Mouse (Mus musculus) layer of hippocampus, adult 11-12 months (tissue): Measurements from ENCODE around the gene Olfr49.

ENCODE experiments used
- DNase-seq: peaks from one replicate; pipeline ENCODE4 v3.0.0; 2022; ENCODE audit warnings: low spot score

The Olfr49 gene

DNA sequence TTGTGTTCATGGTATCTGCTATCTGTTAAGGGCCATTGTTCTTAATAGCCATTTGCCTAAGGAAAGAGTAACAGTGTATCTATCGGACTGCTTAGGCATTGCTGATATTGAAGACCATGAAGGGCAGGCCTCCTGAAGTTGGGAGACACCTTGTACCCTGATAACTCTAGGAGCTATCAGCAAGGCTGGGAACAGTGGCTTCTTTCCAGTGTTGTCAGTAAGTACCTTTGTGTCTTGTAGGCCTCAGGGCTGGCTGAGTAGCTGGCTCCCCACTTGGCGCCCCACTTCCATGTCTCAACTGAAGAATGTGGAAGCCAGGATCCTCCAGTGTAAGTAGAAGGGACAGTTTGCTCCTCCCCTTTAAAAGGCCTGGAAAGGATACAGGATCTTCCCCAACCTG is 23.4 kb downstream of the Olfr49 start:
- no peak for DNase-seq

DNA sequence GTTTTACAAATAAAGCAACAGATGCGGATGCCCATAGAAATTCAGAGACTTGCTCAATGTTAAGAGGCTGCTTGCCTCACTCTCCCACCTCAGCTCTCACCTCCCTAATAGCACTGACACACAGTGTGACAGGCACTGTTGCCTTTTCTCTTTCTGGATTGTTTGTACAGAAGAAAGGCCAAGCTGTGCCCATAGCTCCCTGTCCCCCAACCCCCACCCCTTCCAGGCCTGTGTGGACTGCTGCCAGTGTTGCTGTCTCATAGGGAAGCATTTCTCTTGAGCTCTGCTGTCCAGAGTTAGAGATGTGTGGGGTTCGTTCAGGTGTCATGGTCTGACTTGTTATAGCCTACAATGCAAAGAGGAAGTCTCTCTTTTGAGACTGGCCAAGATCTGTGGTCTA is 24.5 kb downstream of the Olfr49 start:
- DNase-seq: no peak

GRCm38 (mm10) chr14:54259722-54260085 is 25.0 kb downstream of the Olfr49 start:
- DNase-seq: no peak

GRCm38 (mm10) chr14:54259003-54259721 is 25.6 kb downstream of the Olfr49 start:
- DNase-seq: peak; percentile 88

DNA sequence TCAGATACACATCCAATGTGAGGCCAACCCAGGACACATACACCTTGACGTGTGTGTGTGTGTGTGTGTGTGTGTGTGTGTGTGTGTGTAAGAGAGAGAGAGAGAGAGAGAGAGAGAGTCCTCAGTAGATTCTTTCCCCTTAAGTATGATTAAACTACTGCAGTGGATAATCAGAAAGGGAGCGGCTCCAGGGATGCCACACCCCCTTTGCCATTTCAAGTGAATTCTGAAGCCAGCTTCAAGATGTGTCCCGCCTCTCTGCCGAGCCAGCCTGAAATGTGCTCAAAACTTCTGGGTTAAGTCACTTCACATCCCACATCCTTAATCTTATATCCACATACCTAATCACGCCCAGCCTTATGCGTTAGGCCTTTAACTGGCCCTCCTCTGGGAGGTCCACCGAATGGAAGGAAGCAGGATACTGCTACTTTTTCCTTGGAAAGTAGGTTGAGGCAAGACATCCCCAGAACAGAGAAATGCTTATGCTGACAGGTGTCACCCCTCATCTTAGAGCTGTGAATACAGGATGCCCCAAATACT is 26.5 kb downstream of the Olfr49 start:
- DNase-seq: no peak

DNA sequence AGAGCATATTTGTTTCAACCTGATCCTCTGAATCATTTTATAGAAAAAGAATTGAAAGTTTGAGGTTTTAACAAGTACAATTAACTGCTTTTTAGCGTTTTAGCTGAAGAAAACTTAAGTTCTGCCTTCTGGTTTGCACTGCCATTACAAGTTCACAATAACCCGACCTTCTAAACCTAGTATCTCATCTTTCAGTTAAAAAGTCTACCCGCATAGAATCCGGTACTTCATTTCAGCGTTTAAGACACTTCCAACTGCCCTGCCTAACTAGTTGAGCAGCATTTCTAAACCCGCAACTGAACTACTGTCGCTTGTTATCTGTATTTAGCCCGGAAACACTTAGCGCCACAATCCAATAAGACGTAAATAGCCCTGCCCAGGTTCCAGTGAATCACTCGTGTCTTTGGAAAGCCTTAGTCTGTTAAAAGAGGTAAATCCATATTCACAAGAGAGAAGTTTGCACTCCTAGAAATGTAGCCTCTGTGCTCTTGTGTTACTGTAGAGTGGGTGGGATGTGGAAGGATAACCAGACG is 30.0 kb downstream of the Olfr49 start:
- no peak for DNase-seq

GRCm38 (mm10) chr14:54253741-54254291 is 30.9 kb downstream of the Olfr49 start, which contains the start of the genes Dad1 and Abhd4:
Dad1 (minus strand) TSS chr14:54254104.
Abhd4 (plus strand) TSS chr14:54254188.
- peak; percentile 98 for DNase-seq

GRCm38 (mm10) chr14:54250122-54250521 is 34.6 kb downstream of the Olfr49 start:
- no peak for DNase-seq

DNA sequence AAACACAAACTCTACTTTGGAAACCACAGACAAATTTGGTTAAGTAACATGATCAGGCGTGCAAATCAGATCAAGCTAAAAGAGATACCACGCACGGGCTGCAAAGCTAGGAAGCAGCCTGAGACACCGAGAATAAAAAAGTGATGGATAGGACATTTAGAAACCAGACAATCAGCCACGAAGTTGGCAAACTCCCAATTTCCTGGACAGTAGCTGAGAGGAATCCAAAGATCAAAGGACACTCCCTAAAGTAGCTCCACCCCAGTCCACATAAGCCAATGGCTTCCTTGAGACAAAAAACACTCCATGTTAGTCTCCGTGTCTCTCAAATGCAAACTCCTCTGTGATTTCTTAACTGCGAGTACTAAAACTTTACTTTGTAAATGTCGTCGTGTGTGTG is 35.4 kb downstream of the Olfr49 start:
- DNase-seq: no peak

DNA sequence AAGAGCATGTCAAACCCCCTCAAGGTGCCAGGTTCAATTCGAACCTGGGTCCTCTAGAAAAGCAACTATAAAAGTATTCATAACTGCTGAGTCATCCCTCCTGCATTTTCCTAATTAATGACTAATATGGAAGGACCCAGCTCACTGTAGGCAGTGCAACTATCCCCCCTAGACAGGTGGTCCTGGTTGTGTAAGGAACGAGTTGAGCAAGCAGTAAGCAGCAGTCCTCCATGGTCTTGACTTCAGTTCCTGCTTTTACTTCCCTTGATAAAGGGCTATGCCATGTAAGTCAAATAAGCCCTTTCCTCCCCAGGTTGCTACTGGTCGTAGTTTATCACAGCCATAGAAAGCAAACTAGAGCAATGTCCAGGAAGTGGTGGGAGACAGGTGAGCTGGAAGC is 38.5 kb downstream of the Olfr49 start:
- DNase-seq: no peak

GRCm38 (mm10) chr14:54244183-54244582 is 40.6 kb downstream of the Olfr49 start:
- DNase-seq: no peak

GRCm38 (mm10) chr14:54240542-54240941 is 44.2 kb downstream of the Olfr49 start:
- DNase-seq: no peak

DNA sequence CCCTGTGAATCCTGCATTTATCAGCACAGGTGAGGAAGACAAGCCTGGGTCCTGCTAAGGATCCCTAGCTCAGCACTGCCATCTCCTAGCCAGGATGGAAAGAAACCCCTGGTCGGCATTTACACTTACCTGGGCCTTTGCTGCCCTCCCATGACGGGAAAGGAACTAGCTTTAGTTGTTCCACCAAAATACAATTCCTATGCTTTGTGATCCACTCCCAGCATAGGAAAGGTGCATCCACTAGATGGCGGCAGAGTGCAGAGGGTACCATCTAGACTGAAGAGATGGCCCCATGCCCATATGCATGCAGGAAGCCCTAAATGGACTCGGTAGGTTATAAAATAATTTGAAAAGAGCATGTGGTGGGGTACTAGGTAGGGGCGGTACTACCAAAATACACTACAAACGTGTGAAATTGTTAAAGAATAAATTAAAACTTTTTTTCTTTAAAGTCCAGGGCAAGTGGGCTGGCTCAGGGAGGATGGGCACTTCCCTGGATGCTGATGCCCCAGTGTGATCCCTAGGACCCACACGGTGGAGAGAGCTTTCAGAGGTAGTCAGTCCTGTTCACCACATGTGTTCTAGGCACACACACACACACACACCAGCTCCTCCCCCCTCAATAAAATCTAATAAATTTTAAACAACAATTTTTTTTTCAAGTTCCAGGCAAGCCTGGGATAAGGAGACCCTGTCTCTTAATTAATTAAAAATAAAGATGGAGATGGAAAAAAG is 45.6 kb downstream of the Olfr49 start:
- DNase-seq: peak; percentile 86

DNA sequence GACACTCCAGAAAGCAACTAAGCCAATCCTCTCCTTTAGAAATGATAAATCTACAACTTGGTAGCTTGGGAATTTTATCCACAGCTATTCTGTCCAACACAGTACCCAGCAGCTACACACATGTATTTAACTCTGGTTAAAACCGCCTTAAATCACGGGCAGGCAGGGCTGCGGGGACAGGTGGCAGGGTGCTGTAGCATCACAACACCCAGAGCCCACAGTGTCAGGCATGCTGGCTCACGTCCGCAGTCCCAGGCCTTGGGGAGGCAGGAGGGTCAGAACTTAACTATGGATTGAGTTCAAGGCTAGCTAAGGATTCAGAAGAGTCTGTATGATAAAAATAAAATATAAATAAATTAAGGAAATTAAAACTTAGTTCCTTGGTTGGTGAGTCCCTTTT is 47.9 kb downstream of the Olfr49 start:
- no peak for DNase-seq

- DNase-seq: no peak
Observed at GRCm38 (mm10) chr14:54235825-54236540, 48.8 kb downstream of the Olfr49 start.

- no peak for DNase-seq
Observed at GRCm38 (mm10) chr14:54234231-54235040, 50.3 kb downstream of the Olfr49 start.

GRCm38 (mm10) chr14:54233559-54234143 is 51.1 kb downstream of the Olfr49 start:
- DNase-seq: no peak

- DNase-seq: peak; percentile 39
Observed at GRCm38 (mm10) chr14:54232811-54233558, 51.8 kb downstream of the Olfr49 start.

DNA sequence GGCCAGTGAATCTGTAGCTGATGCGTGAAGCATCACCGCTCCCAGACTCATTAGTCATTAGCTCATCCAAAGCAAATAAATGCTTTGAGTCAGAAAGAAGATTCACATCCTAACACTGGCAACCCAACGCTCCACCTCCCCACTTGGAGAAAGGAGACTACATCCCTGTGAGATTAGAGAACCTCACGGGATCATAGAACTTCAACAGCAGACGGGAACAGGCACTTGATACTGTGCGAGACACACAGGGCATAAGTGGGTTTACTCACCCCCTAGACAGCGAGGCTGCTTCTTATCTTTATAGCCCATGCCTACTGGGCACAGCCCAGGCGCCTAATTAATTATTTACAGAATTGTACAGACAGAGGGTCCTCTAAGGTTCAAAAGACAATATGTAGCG is 52.6 kb downstream of the Olfr49 start:
- DNase-seq: no peak
